Mouse (Mus musculus) lung, embryonic 15.5 days (tissue): ENCODE data around the gene Sncg. TPM values are rescaled to one million over a fixed set of nuclear protein-coding genes. Genes with fewer than 3 reads are reported as not detected.

Experiments
- ATAC-seq: fragments of 200-750 bp; cut with Nextera tagmentation; 2 replicates; pipeline ENCODE4 v1.8.0; 2017; ENCODE audit warnings: moderate number of reproducible peaks, borderline replicate concordance; ENCODE audit not compliant: low FRiP score, low TSS enrichment; ENCODE audit errors: extremely low read depth
- H3K27ac ChIP-seq: fragments of 300-500 bp; sonication (generic); 2 replicates; pipeline ENCODE4 v1.5.1; 2015; ENCODE audit warnings: moderate library complexity, mild to moderate bottlenecking, inconsistent platforms
- H3K27me3 ChIP-seq: fragments of 300-500 bp; sonication (generic); 2 replicates; pipeline ENCODE4 v1.6.1; 2015; ENCODE audit warnings: inconsistent platforms
- H3K36me3 ChIP-seq: fragments of 300-500 bp; sonication (generic); 2 replicates; pipeline ENCODE4 v1.6.1; 2015; ENCODE audit warnings: inconsistent platforms
- H3K4me1 ChIP-seq: fragments of 300-500 bp; sonication (generic); 2 replicates; pipeline ENCODE4 v1.6.1; 2015; ENCODE audit warnings: inconsistent platforms
- H3K4me2 ChIP-seq: fragments of 300-500 bp; sonication (generic); 2 replicates; pipeline ENCODE4 v1.6.1; 2015; ENCODE audit warnings: inconsistent platforms, mild to moderate bottlenecking, moderate library complexity
- H3K4me3 ChIP-seq: fragments of 300-500 bp; sonication (generic); 2 replicates; pipeline ENCODE4 v1.5.1; 2015; ENCODE audit warnings: mild to moderate bottlenecking, inconsistent platforms
- H3K9ac ChIP-seq: fragments of 300-500 bp; sonication (generic); 2 replicates; pipeline ENCODE4 v1.6.1; 2015; ENCODE audit warnings: inconsistent platforms
- H3K9me3 ChIP-seq: fragments of 300-500 bp; sonication (generic); 2 replicates; pipeline ENCODE4 v1.6.1; 2016; ENCODE audit warnings: inconsistent platforms
- WGBS: fragments of 180-500 bp; shearing (Covaris S2); methylation state at CpG from one replicate; pipeline ENCODE4 v1.1.7; 2015; 5-methylcytosine and 5-hydroxymethylcytosine counted together
- polyA plus RNA-seq: library from polyadenylated mRNA; unstranded; fragments of >200 nt; fragmentation: Nextera tagmentation; extraction: Ambion mirVana; gene quantifications from 2 replicates; pipeline ENCODE4 v1.2.1, GENCODE M21; 2015

Gene Sncg
- polyA plus RNA-seq, 1 experiment from 2014 or later: 7.5 TPM

GRCm38 (mm10) chr14:34352523-34352922, 22.1 kb downstream of the Sncg start:
- H3K9me3 ChIP-seq: no peaks in the 10 kb centered on the region
- no peaks in the 10 kb centered on the region for H3K27me3 ChIP-seq
- H3K27ac ChIP-seq: no peak overlapping the region
- ATAC-seq: no peak
- 59% methylated on average over 6 of the region's 6 CpGs for WGBS
- H3K4me2 ChIP-seq: no peak overlapping the region
- H3K4me1 ChIP-seq: 0 out of 2 replicates have a peak, but pooled peaks cover 2% of the 10 kb centered on the region
- no peak overlapping the region for H3K4me3 ChIP-seq
- H3K36me3 ChIP-seq: no peaks in the 10 kb centered on the region
- H3K9ac ChIP-seq: no peak overlapping the region

GRCm38 (mm10) chr14:34351660-34352059, 22.9 kb downstream of the Sncg start:
- no peak overlapping the region for H3K4me3 ChIP-seq
- ATAC-seq: no peak
- H3K9ac ChIP-seq: no peak overlapping the region
- no peaks in the 10 kb centered on the region for H3K9me3 ChIP-seq
- no peaks in the 10 kb centered on the region for H3K27me3 ChIP-seq
- no peak overlapping the region for H3K4me2 ChIP-seq
- H3K4me1 ChIP-seq: no peaks in the 10 kb centered on the region
- WGBS: 54% methylated on average over 3 of the region's 3 CpGs
- no peak overlapping the region for H3K27ac ChIP-seq
- H3K36me3 ChIP-seq: no peaks in the 10 kb centered on the region

DNA sequence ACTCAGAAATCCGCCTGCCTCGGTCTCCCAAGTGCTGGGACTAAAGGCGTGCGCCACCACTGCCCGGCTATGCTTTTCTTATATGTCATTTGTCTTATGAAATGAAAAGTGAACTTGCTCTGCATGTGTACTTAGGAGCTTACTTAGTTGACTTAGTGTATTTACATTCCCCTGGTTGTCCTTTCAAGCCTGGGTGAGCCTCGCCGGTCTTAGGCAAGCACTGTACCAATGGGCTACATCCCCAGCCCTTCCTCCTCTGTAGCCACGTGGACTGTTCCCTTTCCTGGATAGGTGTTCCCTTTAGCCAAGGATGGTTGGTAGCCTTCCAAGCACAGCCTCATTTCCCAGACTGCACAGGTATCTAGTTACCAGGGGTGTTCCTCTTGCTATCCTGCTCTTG, 25.6 kb downstream of the Sncg start:
- ATAC-seq: peak; percentile 84; the same call in 1 of the 2 replicates
- H3K4me1 ChIP-seq: no peaks in the 10 kb centered on the region

DNA sequence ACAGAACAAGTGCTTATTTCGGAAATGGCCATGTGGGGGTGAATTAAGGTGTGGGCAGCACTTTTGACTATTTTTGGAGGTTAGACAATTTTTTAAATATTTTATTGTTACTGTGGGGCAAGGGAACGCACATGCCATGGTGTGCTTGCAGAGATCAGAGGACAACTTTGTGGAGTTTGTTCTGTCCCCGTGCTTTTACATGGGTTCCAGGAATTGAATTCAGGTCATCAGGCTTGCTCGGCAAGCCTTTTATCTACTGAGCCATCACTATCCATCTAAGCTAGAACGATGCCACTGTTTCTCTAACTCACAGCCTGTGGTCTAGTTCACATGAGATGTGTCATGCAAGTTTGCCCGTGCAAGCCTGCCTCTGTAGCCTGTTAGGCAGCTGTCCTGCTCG, 26.3 kb downstream of the Sncg start:
- 59% methylated on average over 7 of the region's 7 CpGs for WGBS
- no peak for ATAC-seq
- H3K4me2 ChIP-seq: no peak overlapping the region
- no peaks in the 10 kb centered on the region for H3K4me1 ChIP-seq
- no peaks in the 10 kb centered on the region for H3K9me3 ChIP-seq
- H3K36me3 ChIP-seq: peaks cover 3% of the 10 kb centered on the region; the same call in 1 of the 2 replicates
- no peaks in the 10 kb centered on the region for H3K27me3 ChIP-seq
- H3K27ac ChIP-seq: no peak overlapping the region
- no peak overlapping the region for H3K9ac ChIP-seq
- H3K4me3 ChIP-seq: no peak overlapping the region

More for the DNA sequence above, 25.6 kb downstream of the Sncg start:
- H3K36me3 ChIP-seq: no peaks in the 10 kb centered on the region; the same call in 1 of the 2 replicates
- 56% methylated on average over 8 of the region's 8 CpGs for WGBS
- H3K9ac ChIP-seq: no peak overlapping the region
- H3K27me3 ChIP-seq: no peaks in the 10 kb centered on the region
- H3K4me2 ChIP-seq: no peak overlapping the region
- no peak overlapping the region for H3K27ac ChIP-seq
- H3K9me3 ChIP-seq: no peaks in the 10 kb centered on the region
- no peak overlapping the region for H3K4me3 ChIP-seq

- H3K9ac ChIP-seq: no peak overlapping the region
- H3K4me3 ChIP-seq: no peak overlapping the region
- no peaks in the 10 kb centered on the region for H3K9me3 ChIP-seq
- no peaks in the 10 kb centered on the region for H3K27me3 ChIP-seq
- no peak overlapping the region for H3K4me2 ChIP-seq
- H3K4me1 ChIP-seq: no peaks in the 10 kb centered on the region
- H3K27ac ChIP-seq: no peak overlapping the region
- no peak for ATAC-seq
- 90% methylated on average over 5 of the region's 5 CpGs for whole genome bisulfite sequencing
- H3K36me3 ChIP-seq: peaks cover 13% of the 10 kb centered on the region
Measured at GRCm38 (mm10) chr14:34347084-34347483, 27.5 kb downstream of the Sncg start.

- H3K4me3 ChIP-seq: no peak overlapping the region
- H3K4me1 ChIP-seq: no peaks in the 10 kb centered on the region
- H3K9ac ChIP-seq: no peak overlapping the region
- ATAC-seq: no peak
- no peak overlapping the region for H3K27ac ChIP-seq
- no peaks in the 10 kb centered on the region for H3K9me3 ChIP-seq
- H3K4me2 ChIP-seq: no peak overlapping the region
- no peaks in the 10 kb centered on the region for H3K27me3 ChIP-seq
- WGBS: 48% methylated on average over 12 of the region's 12 CpGs
- H3K36me3 ChIP-seq: peaks cover 23% of the 10 kb centered on the region
Measured at GRCm38 (mm10) chr14:34345771-34346566, 28.6 kb downstream of the Sncg start.

- ATAC-seq: no peak
- Histone ChIP-seq H3K9ac (no peak overlapping the region), H3K4me2 (no peak overlapping the region), H3K9me3 (no peaks in the 10 kb centered on the region), H3K4me1 (no peaks in the 10 kb centered on the region), H3K36me3 (peaks cover 34% of the 10 kb centered on the region), H3K27ac (no peak overlapping the region), H3K27me3 (no peaks in the 10 kb centered on the region), H3K4me3 (no peak overlapping the region)
- WGBS: 89% methylated on average over 5 of the region's 5 CpGs
Measured at GRCm38 (mm10) chr14:34344361-34344760, 30.2 kb downstream of the Sncg start.

DNA sequence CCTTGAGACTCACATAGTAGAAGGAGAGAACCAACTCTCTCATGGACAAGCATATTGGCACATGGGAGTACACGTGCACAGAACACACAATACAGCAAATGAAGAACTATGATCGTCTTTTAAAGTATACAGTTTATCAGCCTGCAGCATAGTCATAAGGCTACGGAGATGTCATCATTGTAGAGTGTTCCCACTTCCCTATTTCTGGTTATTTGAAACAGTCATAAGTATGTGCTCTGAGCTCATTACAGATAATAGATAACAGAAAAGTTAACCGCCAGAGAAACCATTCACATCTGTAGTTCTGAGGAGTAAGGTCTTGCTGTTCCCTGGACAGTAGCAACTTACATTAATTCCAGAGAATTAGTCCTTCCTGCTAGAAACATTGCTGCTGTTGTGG, 31.5 kb downstream of the Sncg start:
- no peak overlapping the region for H3K4me2 ChIP-seq
- H3K36me3 ChIP-seq: peaks cover 43% of the 10 kb centered on the region

DNA sequence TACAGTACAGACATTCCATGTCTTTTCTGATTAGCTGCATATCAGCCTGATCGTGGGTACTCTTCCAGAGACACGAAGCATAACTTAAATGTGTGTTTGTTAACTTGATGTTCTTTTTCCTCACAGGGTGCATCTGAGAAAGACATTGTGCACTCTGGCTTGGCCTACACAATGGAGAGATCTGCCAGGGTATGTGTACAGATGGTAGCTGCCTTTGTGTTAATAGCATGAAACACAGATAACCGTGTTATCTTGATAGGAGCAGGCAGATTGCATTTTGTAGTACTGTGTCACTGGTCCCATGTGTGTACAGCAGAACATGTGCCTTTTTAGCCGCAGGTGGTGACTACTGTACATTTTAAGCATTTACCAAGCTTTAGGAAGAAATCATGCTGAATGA, 32.6 kb downstream of the Sncg start:
- no peaks in the 10 kb centered on the region for H3K27me3 ChIP-seq
- no peaks in the 10 kb centered on the region for H3K4me1 ChIP-seq
- no peak overlapping the region for H3K4me3 ChIP-seq
- H3K4me2 ChIP-seq: no peak overlapping the region
- no peak for ATAC-seq
- no peaks in the 10 kb centered on the region for H3K9me3 ChIP-seq
- 82% methylated on average over 4 of the region's 4 CpGs for WGBS
- H3K9ac ChIP-seq: no peak overlapping the region
- H3K27ac ChIP-seq: no peak overlapping the region
- peaks cover 52% of the 10 kb centered on the region for H3K36me3 ChIP-seq

More for the DNA sequence above, 31.5 kb downstream of the Sncg start:
- Histone ChIP-seq H3K27ac (no peak overlapping the region), H3K4me3 (no peak overlapping the region), H3K9me3 (no peaks in the 10 kb centered on the region), H3K9ac (no peak overlapping the region), H3K27me3 (no peaks in the 10 kb centered on the region), H3K4me1 (no peaks in the 10 kb centered on the region)
- WGBS: 79% methylated on average over 4 of the region's 4 CpGs
- no peak for ATAC-seq

- Histone ChIP-seq H3K9ac (no peak overlapping the region), H3K4me1 (no peaks in the 10 kb centered on the region), H3K9me3 (no peaks in the 10 kb centered on the region), H3K36me3 (peaks cover 76% of the 10 kb centered on the region), H3K27me3 (no peaks in the 10 kb centered on the region), H3K4me2 (no peak overlapping the region), H3K27ac (no peak overlapping the region), H3K4me3 (no peak overlapping the region)
- no peak for ATAC-seq
- 49% methylated on average over 1 of the region's 1 CpGs for WGBS
Measured at GRCm38 (mm10) chr14:34339446-34339845, 35.1 kb downstream of the Sncg start.

DNA sequence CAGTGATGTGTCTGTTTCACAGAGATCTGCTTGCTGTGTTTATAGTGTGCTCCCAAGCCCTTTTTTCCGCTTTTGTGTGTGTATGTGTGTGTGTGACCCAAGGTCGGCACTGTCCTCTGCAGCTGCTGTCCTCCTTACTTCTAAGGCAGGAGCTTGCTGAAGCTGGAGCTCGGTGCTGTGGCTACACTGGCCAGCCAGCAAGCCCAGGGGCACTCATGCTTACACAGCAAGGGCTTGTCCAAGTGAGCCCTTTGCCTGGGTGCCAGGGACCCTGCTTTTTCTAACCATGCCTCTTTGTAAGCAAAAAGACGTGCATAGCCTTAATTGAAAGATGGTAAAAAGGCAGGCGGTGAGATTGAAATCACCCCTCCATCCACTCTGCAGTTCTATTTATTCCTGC, 42.1 kb downstream of the Sncg start:
- Histone ChIP-seq H3K4me1 (no peaks in the 10 kb centered on the region), H3K9me3 (no peaks in the 10 kb centered on the region)

DNA sequence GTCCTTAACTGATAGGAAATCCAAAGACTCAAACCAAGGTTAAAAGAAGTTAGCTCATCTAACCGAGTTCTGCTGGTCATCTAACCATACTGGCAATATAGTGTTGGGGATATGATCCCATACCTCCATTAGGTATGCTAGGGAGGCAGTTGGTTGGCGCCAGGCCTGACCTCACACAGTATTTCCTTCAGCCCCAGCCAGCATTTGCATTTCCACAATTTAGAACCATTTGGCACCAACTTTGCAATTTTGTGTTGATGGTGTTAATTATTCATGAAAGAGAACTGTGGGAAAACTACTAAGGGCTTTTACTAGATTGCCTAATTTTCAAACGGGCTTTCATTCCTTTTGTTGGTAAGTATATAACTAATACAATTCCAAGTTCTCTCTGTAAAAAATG, 42.7 kb downstream of the Sncg start:
- Histone ChIP-seq H3K27me3 (no peaks in the 10 kb centered on the region), H3K36me3 (peaks cover 68% of the 10 kb centered on the region), H3K27ac (no peak overlapping the region), H3K4me3 (no peak overlapping the region), H3K9ac (no peak overlapping the region), H3K4me2 (no peak overlapping the region), H3K9me3 (no peaks in the 10 kb centered on the region), H3K4me1 (no peaks in the 10 kb centered on the region)
- WGBS: 79% methylated on average over 3 of the region's 3 CpGs
- ATAC-seq: no peak

More for the DNA sequence above, 42.1 kb downstream of the Sncg start:
- 87% methylated on average over 5 of the region's 5 CpGs for WGBS
- H3K4me3 ChIP-seq: no peak overlapping the region
- peaks cover 72% of the 10 kb centered on the region for H3K36me3 ChIP-seq
- no peak overlapping the region for H3K27ac ChIP-seq
- no peak for ATAC-seq
- no peak overlapping the region for H3K9ac ChIP-seq
- no peaks in the 10 kb centered on the region for H3K27me3 ChIP-seq
- no peak overlapping the region for H3K4me2 ChIP-seq
